Mouse (Mus musculus): ENCODE measurements at regions not wholly inside any gene's neighbourhood (a gene's known extent, or its start where the extent isn't known, plus 50 kb on each side); places are given as distances from the start of the nearest gene placed in this dataset.

- no peak for ATAC-seq (replicated peaks; ENCODE audit: insufficient number of reproducible peaks, insufficient read depth, low FRiP score, low read depth)
- Histone ChIP-seq H3K9ac (no peak overlapping the region), H3K27ac (no peak overlapping the region), H3K4me1 (replicated peaks) (no peaks in the 10 kb centered on the region), H3K4me3 (no peak overlapping the region), H3K9me3 (replicated peaks) (no peaks in the 10 kb centered on the region), H3K36me3 (no peaks in the 10 kb centered on the region), H3K4me2 (no peak overlapping the region), H3K27me3 (no peaks in the 10 kb centered on the region)
- WGBS: 81% methylated on average over 7 of the region's 7 CpGs
Observed at GRCm38 (mm10) chr8:49101156-49101555, 257.4 kb upstream of the Tenm3 start.

DNA sequence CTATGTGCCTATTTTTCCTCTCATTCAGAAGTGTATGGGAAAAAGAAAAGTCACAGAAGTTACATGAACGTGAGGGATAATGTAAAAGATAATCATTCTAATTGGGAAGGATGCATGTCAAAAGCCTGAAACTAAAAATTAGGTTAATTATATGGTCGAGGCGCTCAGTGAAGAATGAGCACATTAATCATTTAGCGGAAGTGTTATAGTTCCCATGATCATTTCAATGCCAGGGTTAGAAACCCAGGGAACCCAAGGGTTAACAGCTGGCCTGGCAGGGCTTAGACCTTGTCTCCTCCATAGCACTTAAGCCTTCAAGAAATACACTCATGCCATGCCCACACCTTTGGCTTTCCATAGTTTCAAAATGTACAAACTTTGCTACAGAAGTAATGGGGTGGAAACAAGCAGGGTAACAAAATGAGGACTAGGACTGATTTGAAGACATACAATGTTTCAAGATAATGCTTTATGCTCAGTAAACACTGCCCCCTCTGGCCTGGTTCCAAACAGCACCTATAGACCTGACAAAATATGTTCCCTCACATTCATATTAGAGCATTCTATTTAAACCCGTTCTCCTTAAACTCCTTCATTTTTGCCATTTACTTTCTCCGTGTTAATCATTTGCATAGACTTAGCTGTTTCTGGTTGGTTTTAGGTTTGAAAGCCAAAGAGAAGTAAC lies 240.6 kb upstream of the Tenm3 start:
- no peak overlapping the region for H3K9ac ChIP-seq
- H3K4me3 ChIP-seq: no peak overlapping the region
- WGBS: 82% methylated on average over 6 of the region's 6 CpGs
- H3K36me3 ChIP-seq: no peaks in the 10 kb centered on the region
- H3K27me3 ChIP-seq: no peaks in the 10 kb centered on the region
- no peak overlapping the region for H3K4me2 ChIP-seq
- H3K4me1 ChIP-seq (replicated peaks): no peaks in the 10 kb centered on the region
- no peaks in the 10 kb centered on the region for H3K9me3 ChIP-seq (replicated peaks)
- H3K27ac ChIP-seq: no peak overlapping the region
- no peak for ATAC-seq (replicated peaks; ENCODE audit: insufficient number of reproducible peaks, insufficient read depth, low FRiP score, low read depth)

DNA sequence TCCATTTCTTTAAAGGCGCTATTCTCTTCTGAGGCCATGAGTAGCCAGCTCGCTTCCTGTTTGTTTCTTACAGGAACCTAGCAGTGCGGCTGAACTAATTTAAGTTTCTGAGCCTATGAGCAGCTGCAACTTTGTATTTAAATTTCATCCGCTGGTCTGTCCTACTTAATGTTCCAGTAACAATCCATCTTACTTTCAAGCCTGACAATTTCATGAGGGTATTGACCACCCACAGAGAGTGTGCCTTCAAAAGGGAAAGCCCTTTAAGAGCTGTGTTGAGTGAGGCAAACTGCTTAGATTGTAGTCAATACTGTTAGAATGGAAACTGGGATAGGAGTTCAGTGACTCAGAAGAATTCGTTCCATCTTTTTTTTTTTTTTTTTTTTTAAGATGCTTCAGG lies 225.7 kb upstream of the Tenm3 start:
- H3K9me3 ChIP-seq (replicated peaks): no peaks in the 10 kb centered on the region
- no peak overlapping the region for H3K27ac ChIP-seq
- H3K9ac ChIP-seq: no peak overlapping the region
- ATAC-seq (replicated peaks; ENCODE audit: insufficient number of reproducible peaks, insufficient read depth, low FRiP score, low read depth): no peak
- no peak overlapping the region for H3K4me2 ChIP-seq
- no peaks in the 10 kb centered on the region for H3K4me1 ChIP-seq (replicated peaks)
- H3K27me3 ChIP-seq: no peaks in the 10 kb centered on the region
- WGBS: 74% methylated on average over 5 of the region's 5 CpGs
- no peaks in the 10 kb centered on the region for H3K36me3 ChIP-seq
- no peak overlapping the region for H3K4me3 ChIP-seq

DNA sequence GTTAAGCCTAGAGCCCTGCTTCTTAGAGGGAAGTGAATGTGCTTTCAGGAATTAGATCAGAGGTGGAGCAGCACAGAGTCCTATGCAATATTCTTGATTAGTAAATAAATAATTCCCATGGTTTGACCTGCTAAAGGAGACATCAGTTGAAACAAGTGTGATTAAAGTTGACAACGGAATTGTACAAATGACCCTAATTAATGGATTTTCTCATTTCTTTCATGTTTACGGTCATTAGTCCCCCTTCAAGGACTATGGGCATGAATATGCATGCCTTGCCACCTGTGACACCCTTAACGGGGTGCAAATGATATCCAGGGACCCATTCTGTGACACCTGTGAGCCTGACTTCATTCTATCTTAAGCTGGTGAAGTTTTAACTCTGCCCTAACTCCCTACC lies 219.5 kb upstream of the Tenm3 start:
- no peak for ATAC-seq (replicated peaks; ENCODE audit: insufficient number of reproducible peaks, insufficient read depth, low FRiP score, low read depth)
- Histone ChIP-seq H3K4me3 (no peak overlapping the region), H3K4me1 (replicated peaks) (no peaks in the 10 kb centered on the region), H3K27ac (no peak overlapping the region), H3K9me3 (replicated peaks) (no peaks in the 10 kb centered on the region), H3K4me2 (no peak overlapping the region), H3K9ac (no peak overlapping the region), H3K27me3 (no peaks in the 10 kb centered on the region), H3K36me3 (no peaks in the 10 kb centered on the region)
- WGBS: 63% methylated on average over 3 of the region's 3 CpGs

DNA sequence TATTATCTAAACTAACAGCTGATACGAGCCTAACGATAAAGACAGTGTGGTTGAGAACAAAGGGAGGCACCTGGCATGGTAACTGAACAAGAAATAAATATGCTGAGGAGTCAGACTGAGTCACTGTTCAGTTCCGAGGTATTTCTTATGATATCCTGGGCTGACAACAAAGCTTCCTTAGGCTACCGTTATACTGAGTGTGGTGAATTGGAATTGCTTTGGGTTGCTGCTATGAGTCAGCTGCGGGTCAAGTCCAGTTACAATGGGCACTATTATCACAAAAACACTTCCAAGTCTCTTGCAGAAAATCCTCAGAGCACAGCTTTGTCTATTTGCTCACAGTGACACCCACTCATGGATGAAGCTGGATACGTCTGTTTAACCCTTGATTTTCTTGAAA lies 199.5 kb upstream of the Tenm3 start:
- Histone ChIP-seq H3K4me3 (no peak overlapping the region), H3K27me3 (no peaks in the 10 kb centered on the region), H3K9ac (no peak overlapping the region), H3K4me1 (replicated peaks) (no peaks in the 10 kb centered on the region), H3K9me3 (replicated peaks) (no peaks in the 10 kb centered on the region), H3K4me2 (no peak overlapping the region), H3K27ac (no peak overlapping the region), H3K36me3 (no peaks in the 10 kb centered on the region)
- 71% methylated on average over 6 of the region's 6 CpGs for WGBS
- no peak for ATAC-seq (replicated peaks; ENCODE audit: insufficient number of reproducible peaks, insufficient read depth, low FRiP score, low read depth)

DNA sequence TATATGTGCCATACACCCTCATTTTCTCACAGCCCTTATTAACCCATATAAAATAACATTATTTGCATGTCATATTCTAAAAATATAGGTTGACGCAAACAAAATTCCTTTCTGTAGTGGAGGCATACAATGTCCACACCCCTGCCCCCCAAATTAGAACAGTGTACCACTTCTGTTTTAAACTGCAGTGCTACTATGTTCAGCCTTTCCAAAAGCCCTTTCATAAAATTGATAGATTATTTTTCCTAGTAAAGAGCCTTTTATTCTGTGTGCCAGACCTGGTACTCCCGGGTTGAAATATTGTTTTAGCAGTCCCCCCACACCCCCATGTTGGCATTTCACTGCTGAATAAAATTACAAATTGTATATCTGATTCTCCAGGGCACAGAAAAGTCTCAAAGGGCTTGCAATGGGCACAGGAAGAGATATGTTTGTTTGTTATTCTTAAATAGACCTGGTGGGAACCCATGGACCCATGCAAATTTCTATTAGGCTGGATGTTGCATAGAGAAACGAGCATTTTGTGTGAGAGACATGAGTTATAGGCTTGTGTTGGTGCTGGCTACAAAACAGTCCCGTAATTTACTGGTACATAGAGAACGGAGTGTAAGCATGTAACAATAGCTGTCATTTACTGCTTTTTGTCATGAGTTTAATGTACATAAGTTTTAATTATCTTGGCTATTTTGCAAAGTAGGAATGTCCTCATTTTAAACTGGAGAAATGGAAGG lies 192.4 kb upstream of the Tenm3 start:
- Histone ChIP-seq H3K4me1 (replicated peaks) (no peaks in the 10 kb centered on the region), H3K9me3 (replicated peaks) (no peaks in the 10 kb centered on the region), H3K4me3 (no peak overlapping the region), H3K36me3 (no peaks in the 10 kb centered on the region), H3K27ac (no peak overlapping the region), H3K4me2 (no peak overlapping the region), H3K27me3 (no peaks in the 10 kb centered on the region), H3K9ac (no peak overlapping the region)
- no peak for ATAC-seq (replicated peaks; ENCODE audit: insufficient number of reproducible peaks, insufficient read depth, low FRiP score, low read depth)
- WGBS: 68% methylated on average over 5 of the region's 5 CpGs

DNA sequence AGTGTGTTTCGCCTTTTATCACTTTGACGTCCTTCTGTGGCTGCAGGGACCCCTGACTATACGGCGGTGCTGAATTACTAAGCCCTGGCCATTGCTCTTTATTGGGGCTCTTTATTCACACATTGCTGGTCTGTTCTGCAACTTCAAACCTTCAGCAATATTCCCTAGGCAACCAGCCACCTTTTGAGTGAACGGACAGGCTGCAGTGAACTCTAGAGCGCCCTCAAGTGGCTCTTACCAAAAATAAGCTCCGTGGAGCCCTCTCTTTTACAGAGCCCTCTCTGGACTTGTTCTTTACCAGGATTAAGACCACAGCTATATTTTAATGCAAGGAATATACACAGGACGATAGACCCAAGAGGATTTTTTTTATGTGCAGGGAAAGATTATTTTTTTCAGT lies 191.8 kb upstream of the Tenm3 start:
- H3K4me3 ChIP-seq: no peak overlapping the region

DNA sequence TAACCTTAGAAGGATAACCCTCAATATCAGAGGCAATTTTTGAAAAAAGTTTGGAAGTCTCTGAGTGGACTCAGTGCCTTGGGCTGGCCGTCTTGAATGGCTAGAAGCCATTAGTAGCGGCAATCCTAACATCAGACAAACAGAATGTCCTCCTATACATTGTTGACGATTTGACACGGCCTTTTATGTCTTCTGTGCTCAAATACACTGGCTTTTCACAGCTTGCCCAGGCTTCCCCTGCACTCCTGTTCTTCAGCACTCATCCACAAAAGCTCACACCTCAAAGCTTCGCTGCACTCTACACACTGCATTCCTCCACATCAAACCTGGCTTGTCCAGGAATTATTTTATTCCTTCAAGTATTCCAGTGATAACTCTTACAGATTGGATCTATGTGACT lies 186.5 kb upstream of the Tenm3 start:
- Histone ChIP-seq H3K9ac (no peak overlapping the region), H3K4me2 (no peak overlapping the region), H3K27me3 (no peaks in the 10 kb centered on the region), H3K4me1 (replicated peaks) (no peaks in the 10 kb centered on the region), H3K9me3 (replicated peaks) (no peaks in the 10 kb centered on the region), H3K36me3 (no peaks in the 10 kb centered on the region), H3K4me3 (no peak overlapping the region), H3K27ac (no peak overlapping the region)
- ATAC-seq (replicated peaks; ENCODE audit: insufficient number of reproducible peaks, insufficient read depth, low FRiP score, low read depth): no peak
- 70% methylated on average over 5 of the region's 5 CpGs for WGBS

More for the DNA sequence above, 191.8 kb upstream of the Tenm3 start:
- no peak overlapping the region for H3K27ac ChIP-seq
- no peaks in the 10 kb centered on the region for H3K27me3 ChIP-seq
- no peak overlapping the region for H3K4me2 ChIP-seq
- no peaks in the 10 kb centered on the region for H3K36me3 ChIP-seq
- no peak for ATAC-seq (replicated peaks; ENCODE audit: insufficient number of reproducible peaks, insufficient read depth, low FRiP score, low read depth)
- H3K9ac ChIP-seq: no peak overlapping the region
- H3K4me1 ChIP-seq (replicated peaks): no peaks in the 10 kb centered on the region
- H3K9me3 ChIP-seq (replicated peaks): no peaks in the 10 kb centered on the region
- 44% methylated on average over 8 of the region's 8 CpGs for WGBS

GRCm38 (mm10) chr8:49017741-49018140 lies 174.0 kb upstream of the Tenm3 start:
- WGBS: 82% methylated on average over 3 of the region's 3 CpGs
- Histone ChIP-seq H3K4me2 (no peak overlapping the region), H3K9me3 (replicated peaks) (no peaks in the 10 kb centered on the region), H3K4me1 (replicated peaks) (no peaks in the 10 kb centered on the region), H3K4me3 (no peak overlapping the region), H3K9ac (no peak overlapping the region), H3K27me3 (no peaks in the 10 kb centered on the region), H3K36me3 (no peaks in the 10 kb centered on the region), H3K27ac (no peak overlapping the region)
- ATAC-seq (replicated peaks; ENCODE audit: insufficient number of reproducible peaks, insufficient read depth, low FRiP score, low read depth): no peak

DNA sequence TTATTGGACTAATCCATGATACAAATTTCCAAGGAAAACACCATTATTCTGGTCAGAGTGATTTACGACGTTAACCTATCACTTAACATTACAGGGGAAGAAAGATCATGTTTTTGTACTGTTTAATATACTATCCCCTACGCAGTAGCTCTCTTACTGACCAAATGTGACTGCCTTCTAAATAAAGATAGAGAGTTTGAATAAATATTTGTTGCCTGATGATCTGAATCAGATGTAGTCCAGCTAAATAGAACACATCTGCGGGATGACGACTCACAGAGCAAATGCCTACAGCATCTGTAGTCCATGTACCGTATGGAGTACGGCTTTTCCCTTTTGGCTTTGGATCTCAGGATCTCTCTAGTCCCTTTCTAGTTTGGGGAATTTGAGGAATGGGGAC lies 171.9 kb upstream of the Tenm3 start:
- WGBS: 74% methylated on average over 7 of the region's 7 CpGs
- no peak overlapping the region for H3K4me3 ChIP-seq
- H3K36me3 ChIP-seq: no peaks in the 10 kb centered on the region
- H3K27me3 ChIP-seq: no peaks in the 10 kb centered on the region
- no peak overlapping the region for H3K27ac ChIP-seq
- no peak overlapping the region for H3K9ac ChIP-seq
- no peaks in the 10 kb centered on the region for H3K4me1 ChIP-seq (replicated peaks)
- H3K9me3 ChIP-seq (replicated peaks): no peaks in the 10 kb centered on the region
- ATAC-seq (replicated peaks; ENCODE audit: insufficient number of reproducible peaks, insufficient read depth, low FRiP score, low read depth): no peak
- no peak overlapping the region for H3K4me2 ChIP-seq

- Histone ChIP-seq H3K4me2 (no peak overlapping the region), H3K4me1 (replicated peaks) (no peaks in the 10 kb centered on the region), H3K27me3 (no peaks in the 10 kb centered on the region), H3K36me3 (no peaks in the 10 kb centered on the region), H3K9me3 (replicated peaks) (no peaks in the 10 kb centered on the region), H3K4me3 (no peak overlapping the region), H3K27ac (no peak overlapping the region), H3K9ac (no peak overlapping the region)
- no peak for ATAC-seq (replicated peaks; ENCODE audit: insufficient number of reproducible peaks, insufficient read depth, low FRiP score, low read depth)
- WGBS: 59% methylated on average over 8 of the region's 8 CpGs
Observed at GRCm38 (mm10) chr8:49015200-49015599, 171.4 kb upstream of the Tenm3 start.
